Mouse (Mus musculus) cerebral cortex, adult 2 months (tissue): ENCODE results near the gene Zfp777.

ENCODE experiments used
- WGBS: fragments of 180-500 bp; shearing (Covaris S2); methylation state at CpG from one replicate; pipeline ENCODE4 v1.1.7; 2018; 5-methylcytosine and 5-hydroxymethylcytosine counted together

The Zfp777 gene

DNA sequence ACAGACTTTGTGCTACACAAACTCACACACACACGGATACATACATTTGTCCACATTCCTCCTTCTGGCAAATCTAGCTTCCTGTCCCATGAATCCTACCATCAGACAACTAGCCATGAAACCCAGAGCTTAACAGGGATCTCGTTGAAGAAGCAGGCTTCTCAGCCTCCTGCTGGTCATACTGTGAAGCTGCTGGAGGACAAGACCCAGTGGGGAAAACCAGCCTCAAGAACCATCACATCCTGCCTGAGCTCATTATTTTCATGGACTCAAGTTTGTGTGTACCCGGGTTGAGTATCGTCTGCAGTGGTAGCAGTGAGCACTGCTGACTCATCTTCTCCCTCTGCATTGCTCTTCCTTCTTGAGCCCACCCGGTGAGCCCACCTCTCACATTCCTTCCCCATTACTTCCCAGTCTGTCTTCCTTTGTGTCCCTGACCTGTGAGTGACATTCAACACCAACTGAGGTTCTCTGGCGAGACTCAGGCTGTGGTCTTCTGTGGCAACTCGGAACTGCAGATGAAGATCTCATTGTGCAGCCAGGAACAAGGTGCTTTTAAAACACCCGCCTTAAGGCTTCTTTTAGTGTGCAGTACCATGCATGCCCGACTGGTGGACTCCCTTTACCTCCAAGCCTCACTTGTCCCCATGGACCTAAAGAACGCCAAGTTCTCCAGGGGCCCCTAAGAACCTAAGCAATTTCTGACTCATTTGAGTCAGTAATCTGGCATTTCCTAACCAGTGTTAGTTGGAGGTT is 22.6 kb downstream of the Zfp777 start:
- WGBS: 83% methylated on average over 10 of the region's 10 CpGs

DNA sequence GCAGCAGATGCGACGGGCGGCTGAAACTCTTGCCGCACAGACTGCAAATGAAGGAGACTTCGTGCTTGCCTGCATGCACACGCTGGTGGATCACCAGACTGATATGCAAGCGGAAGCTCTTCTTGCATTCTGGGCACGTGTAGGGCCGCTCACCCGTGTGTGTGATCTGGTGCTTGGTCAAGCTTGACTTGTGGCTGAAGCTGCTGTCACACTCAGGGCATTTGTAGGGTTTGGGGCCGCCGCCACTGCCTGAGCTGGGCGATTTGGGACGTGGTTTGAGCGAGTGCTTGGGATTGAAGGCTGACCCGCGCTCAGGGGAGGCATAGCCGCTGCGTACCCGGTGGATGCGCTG is 23.7 kb downstream of the Zfp777 start:
- 89% methylated on average over 21 of the region's 21 CpGs for WGBS

GRCm38 (mm10) chr6:48024330-48024993 is 24.2 kb downstream of the Zfp777 start:
- 86% methylated on average over 43 of the region's 43 CpGs for WGBS

DNA sequence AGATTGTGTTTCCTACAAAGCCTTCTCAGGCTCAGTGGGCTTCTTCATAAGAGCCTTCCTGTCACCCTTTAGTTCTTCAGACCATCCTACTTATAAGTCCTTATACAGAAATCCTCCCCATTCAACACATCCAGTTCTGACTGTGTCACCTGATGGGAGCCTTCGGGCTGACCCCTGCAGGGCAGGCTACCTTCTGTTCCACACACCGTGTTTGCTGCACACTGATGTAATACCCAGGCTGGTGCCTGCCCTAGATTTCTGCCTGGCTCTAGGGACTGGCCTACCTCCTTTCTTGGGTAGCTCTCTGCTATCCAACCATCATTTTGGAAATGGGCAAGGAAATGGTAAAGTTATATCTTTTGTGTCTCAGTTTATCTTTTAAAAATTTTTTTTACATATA is 26.0 kb downstream of the Zfp777 start:
- 79% methylated on average over 2 of the region's 2 CpGs for WGBS

- 36% methylated on average over 1 of the region's 1 CpGs for WGBS
Measured at GRCm38 (mm10) chr6:48021678-48022077, 27.0 kb downstream of the Zfp777 start.

DNA sequence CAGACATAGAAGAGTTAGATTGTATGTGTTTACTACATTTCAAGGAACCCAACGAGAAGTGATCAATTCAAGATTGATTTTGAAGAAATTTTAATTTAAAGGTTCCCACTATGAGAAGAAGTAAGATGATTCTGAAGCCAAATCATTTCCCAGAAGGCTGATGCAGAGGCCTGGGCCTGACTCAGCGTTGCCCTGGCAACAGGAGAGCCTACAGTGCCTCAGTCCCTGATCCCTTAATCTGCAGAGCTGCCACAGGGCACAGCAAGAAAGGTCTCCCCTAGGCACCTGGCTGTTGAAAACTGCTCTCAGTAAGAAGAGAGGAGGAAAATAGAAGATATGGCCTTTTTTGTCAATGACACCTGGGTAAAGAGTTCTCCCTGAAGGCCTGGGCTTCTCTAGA is 28.7 kb downstream of the Zfp777 start:
- 61% methylated on average over 2 of the region's 2 CpGs for WGBS

DNA sequence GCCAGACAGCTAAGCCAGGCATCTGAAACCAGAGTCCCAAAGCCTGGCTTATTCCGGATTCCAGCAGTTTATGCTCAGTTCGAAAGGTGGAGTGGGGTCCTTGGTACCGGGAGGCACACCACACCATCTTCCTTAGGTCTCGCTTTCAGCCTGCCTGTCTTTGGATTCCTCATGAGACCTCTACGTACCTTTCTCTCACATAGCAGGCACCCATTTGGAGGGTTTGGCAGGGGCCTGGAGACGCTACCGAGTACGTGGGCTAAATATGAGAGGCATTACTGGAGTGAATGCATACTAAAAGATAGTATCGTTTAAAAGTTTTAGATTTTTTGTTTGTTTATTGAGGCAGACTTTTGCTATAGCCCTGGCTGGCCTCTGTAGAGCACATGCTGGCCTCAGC is 31.9 kb downstream of the Zfp777 start:
- WGBS: 95% methylated on average over 9 of the region's 9 CpGs

DNA sequence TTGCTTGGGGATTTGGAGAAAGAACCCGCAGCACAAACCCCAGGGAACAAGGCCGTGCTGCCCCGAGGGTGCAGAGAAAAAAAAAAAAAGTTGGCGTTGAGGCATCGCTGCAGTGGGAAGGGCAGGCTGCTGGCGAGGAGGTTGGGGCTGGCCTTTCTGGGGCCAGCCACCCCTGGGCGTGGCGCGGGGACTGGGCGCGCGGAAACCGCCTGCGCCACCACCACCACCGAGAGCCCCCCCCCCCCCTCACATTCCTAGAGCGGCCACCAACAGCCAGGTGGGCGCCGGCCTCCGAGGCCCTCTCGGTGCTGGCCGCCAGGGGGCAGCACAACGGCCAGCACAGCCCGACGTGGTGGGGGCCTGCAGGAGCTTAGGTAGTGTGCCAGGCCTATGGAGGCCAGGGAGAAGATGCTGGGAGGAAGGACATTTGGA is 32.6 kb downstream of the Zfp777 start:
- WGBS: 1% methylated on average over 24 of the region's 24 CpGs

DNA sequence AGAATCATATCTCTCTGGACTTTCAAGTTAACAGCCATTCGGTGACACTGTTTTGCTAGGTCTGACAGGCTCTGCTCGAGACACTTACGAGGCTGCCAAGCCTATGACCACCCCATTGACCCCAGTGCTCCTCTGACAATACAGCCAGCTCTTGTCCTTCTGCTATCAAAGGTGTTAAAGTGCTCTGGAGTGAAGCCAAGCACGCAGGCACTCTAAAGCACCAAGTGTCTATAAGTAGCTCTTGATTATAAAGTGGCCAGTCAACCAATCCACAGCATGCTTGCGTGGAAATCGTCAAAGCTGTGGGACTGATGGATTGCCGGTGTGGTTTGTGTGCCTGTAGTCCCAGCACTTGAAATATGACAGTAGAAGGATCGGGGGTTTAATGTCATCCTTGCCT is 38.0 kb downstream of the Zfp777 start:
- WGBS: 73% methylated on average over 8 of the region's 8 CpGs

- 91% methylated on average over 9 of the region's 9 CpGs for WGBS
Measured at GRCm38 (mm10) chr6:47995661-47996060, 53.0 kb downstream of the Zfp777 start.

GRCm38 (mm10) chr6:47983936-47984335 is 64.8 kb downstream of the Zfp777 start:
- 61% methylated on average over 2 of the region's 2 CpGs for WGBS

DNA sequence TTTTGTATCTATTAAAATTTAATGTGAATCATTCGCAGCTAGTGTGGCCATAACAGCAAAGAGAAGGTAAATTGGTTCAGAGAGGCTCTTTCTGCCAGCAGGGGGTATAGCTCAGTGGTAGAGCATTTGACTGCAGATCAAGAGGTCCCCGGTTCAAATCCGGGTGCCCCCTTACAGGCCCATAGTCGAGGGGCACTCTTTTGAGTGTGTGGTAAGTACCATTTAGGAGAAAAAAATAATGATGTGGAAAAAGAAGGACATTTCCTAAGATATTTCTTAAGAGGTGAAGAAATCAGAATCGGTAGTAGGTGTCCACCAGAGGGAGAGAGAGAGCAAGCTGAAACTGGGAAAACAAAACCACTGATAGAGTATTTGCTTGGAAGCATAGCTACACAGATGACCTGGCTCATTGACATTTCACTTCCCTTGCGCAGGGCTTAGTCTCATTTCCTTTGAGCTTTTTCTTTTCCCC is 69.8 kb downstream of the Zfp777 start:
- 17% methylated on average over 6 of the region's 6 CpGs for WGBS

GRCm38 (mm10) chr6:47974599-47974998 is 74.1 kb downstream of the Zfp777 start:
- 94% methylated on average over 1 of the region's 1 CpGs for WGBS
